Mouse (Mus musculus) T-helper 1 cell (primary cell): ENCODE measurements at regions not wholly inside any gene's neighbourhood (a gene's known extent, or its start where the extent isn't known, plus 50 kb on each side); places are given as distances from the start of the nearest gene placed in this dataset.

Experiments
- in situ Hi-C: fragments of 300-600 bp; cut with MboI, MseI; formaldehyde crosslinking; loops from one replicate; pipeline ENCODE4 v1.15.1; 2025; ENCODE audit warnings: high pct_unique_total_duplicates

DNA sequence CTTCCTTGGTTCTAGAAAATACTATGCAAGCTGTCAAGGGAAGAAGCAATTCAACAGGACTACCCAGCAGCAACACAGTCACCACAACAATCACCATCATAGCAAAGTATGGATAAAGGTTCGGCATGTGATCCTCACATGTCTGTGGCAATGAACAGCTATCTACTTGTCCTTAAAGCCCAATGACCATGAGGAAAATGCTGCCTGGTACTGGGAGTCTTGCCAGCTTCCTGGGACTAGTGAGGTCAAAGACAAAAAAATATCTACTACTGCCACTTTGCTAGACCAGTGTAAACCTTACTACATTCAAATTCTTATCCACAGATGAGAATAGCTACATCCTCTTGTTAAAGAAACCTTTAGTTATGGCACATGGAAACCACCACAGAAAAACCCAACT is 346.3 kb downstream of the Wdr20rt start:
- in situ Hi-C loops, result no loop called here

GRCm38 (mm10) chr12:65593559-65593958 is 368.2 kb downstream of the Wdr20rt start:
- in situ Hi-C loops, result no loop called here

DNA sequence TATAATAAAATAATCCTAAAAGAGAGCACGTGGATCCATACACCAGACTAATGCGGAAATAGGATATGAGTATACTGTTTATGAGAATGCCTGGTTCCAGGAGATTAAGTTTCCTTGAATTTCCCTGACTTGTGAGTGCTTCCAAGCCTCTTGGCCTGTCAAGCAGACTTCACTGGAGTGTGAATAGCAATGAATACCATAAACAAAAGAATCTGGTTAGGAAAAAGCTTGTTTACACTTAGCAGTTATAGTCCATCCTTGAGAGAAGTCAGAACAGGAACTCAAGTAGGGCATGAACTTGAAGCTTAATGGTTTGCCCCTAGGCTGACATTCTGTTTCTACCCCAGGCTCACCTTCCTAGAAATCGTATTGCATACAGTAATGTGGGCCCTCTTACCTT is 368.8 kb downstream of the Wdr20rt start:
- in situ Hi-C loops, result no loop called here

- in situ Hi-C loops, result no loop called here
These were observed 418.9 kb downstream of the Wdr20rt start for GRCm38 (mm10) chr12:65644232-65644631.

- in situ Hi-C loops, result no loop called here
These were observed 431.5 kb downstream of the Wdr20rt start for GRCm38 (mm10) chr12:65656772-65657171.

DNA sequence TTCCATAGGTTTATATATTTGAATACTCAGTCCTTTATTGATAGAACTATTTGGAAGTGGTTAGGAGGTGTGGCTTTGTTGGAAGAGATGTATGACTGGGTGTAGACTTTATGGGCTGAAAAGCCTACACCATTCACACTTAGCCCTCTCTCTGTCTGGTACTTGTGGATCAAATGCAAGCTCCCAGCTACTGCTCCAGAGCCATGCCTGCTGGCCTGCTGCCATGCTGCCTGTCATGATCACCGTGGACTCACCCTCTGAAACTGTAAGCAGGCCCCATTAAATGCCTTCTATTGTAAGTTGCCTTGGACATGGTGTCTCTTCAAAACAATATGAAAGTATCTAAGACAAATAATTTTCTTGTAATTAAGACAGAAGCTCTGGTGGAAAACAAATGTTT is 446.4 kb downstream of the Wdr20rt start:
- in situ Hi-C loops, result no loop called here

- in situ Hi-C loops, result no loop called here
These were observed 447.9 kb downstream of the Wdr20rt start for GRCm38 (mm10) chr12:65673193-65673592.

DNA sequence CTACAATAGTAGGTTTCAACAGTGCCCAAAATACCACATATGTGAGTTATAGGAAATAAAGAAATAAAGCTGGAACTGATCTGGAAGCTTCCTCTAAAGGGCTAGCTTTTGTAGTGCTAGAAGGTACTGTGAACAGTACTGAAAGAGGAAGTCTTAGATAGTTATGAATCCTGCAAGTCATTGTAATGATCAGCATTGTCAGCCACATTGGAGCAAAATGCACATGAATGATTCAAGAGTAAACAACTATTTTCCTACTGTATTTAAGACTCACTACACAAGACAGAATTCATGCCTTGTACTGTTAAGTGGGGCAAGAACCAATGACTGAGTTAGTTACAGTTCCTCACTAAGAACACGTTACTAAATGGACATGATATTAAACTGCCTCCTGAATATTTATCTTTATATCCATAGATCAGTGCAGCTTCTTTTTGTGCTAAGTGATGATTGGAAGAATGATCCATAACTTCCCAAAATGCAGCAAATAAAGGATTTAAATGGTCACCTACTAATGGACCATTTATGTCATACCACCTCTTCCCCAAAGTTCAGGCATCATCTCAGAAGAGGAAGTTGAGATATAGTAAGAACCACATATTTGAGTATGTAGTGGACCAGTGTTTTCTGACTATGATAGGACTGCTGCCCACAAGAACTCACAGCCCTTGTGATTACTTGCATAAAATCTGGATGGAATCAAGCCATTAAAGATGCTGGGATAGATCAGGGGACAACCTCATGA is 449.8 kb downstream of the Wdr20rt start:
- in situ Hi-C loops, result loop anchor here (5.0 kb wide), 1 partner anchor 63 kb away; no protein-coding TSS in a partner anchor

GRCm38 (mm10) chr12:65680335-65680734 is 455.0 kb downstream of the Wdr20rt start:
- in situ Hi-C loops, result no loop called here

- in situ Hi-C loops, result no loop called here
These were observed 456.5 kb downstream of the Wdr20rt start for GRCm38 (mm10) chr12:65681826-65682225.

GRCm38 (mm10) chr12:65704985-65705384 is 479.7 kb downstream of the Wdr20rt start:
- in situ Hi-C loops, result no loop called here

GRCm38 (mm10) chr12:65712304-65712703 is 487.0 kb downstream of the Wdr20rt start:
- in situ Hi-C loops, result no loop called here
